Mouse (Mus musculus): ENCODE results near the gene Cdkn2d.

The Cdkn2d gene

DNA sequence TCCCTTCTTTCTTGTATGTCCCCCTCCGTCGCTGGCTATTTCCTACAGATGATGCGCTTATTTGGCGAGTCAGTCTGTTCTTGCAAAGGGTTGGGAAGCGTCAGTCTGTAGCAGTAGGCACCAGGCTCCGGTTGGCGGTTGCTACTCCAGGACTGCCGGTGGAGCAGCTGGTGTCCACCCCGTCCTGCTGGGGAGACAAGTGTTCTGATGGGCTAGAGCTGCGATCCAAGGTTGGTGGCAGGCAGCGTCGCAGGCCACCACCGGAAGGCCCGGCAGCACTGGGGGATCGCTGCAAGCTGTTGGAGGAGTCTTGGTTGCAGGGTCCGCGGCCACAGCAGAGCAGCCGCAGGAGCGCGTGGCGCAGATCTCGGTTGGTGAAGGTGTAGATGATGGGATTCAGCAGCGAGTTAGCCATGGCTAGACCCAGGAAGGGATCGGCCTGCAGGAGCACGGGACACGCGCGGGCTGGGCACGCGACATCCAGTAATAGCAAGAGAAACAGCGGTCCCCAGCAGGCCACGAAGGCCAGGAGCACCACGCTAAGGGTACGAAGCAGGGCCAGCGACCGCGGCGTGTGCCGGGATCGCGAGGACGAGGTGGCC is 47.3 kb downstream of the Cdkn2d start:
- no peak for DNase-seq

DNA sequence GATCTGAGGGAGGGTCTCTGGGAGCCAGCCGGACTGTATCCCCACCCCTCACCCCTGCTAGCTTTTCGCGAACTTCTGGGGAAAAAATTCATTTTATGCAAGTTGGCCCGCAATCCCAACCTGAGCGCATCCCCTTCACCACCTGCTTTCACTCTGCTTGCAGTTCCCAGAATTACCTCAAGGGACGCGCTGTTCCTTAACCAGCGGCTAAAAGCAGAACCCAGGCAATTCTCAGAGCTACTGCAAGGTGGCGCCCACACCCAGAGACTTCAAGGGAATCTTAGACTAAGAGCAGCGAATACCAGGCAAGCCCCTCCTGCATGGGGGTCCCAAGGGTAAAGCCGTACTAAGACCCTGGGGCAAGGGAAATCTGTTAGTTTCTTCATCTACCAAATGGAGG is 49.9 kb downstream of the Cdkn2d start:
- peak; percentile 88 to 94 for DNase-seq

DNA sequence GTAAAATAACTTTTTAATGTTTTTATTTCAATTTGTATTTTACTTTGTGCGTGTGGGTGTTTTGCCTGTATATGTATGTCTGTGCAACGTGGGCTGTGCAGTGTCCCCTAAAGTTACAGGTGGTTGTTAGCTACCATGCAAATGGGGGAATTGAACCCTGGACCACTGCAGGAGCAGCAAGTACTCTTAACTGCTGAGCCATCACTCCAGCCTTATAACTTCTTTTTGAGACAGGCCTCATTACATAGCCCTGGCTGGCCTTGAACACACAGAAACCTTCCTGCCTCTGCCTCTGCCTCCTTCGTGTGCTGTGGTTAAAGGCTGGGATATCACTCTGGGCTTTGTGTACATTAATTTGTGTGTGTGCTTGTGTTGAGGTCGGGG is 51.8 kb downstream of the Cdkn2d start:
- no peak for DNase-seq

DNA sequence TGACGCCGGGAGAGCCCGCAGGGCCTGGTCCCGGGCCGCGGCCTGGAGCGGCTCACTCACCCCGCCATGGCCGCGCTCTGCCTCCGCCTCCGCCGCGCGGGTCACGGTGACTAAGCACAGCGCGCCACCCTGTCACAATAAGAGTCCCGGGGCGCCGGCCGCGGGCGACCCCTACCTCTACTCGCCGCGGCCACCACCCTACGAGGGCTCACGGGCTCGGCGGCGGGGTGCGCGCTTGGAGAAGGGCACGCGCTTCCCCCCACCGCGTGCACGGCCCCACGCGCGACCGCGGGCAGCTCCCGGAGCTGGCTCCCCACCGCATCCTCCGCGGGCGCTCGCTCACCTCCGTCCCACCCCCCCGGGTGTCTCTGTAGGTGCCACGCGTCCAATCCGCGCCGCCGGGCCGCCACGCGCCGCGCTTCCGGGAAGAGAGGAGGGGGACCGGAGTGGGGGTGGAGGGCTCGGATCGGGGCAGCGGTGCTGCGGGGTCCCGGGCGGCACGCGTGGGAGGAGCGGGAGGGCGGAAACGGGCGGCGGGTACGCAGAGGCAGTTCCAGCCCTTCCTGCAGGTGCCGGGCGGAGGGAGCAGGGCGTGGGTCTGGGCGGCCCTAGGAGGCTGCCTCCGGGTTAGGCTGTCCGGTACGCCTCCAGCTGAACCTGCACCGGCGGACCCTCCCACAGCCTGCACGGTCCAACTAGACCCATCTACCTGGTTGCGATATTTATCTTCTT is 52.3 kb downstream of the Cdkn2d start, which contains the start of gene Keap1:
Keap1 (minus strand) TSS at position 629 of the 732 bp plus-strand sequence.
- DNase-seq = peak; percentile 85 to 92
